Mouse (Mus musculus) Muller cell, postnatal 12 days (primary cell): ENCODE results near the gene Jak3.
A peak's percentile ranks its signal among the peaks of the same experiment; 100 is the strongest.
"Not testable (repeated sequence)": the region's sequence is repeated elsewhere in the genome, so short reads cannot be mapped to it uniquely, and the experiment has no call there.

Experiments used
- DNase-seq: peaks from one replicate; pipeline ENCODE4 v3.0.0-alpha.2; 2015; ENCODE audit errors: inconsistent ontology term

Jak3 gene

GRCm38 (mm10) chr8:71723047-71723551 lies 47.0 kb downstream of the Jak3 start:
- no peak for DNase-seq

GRCm38 (mm10) chr8:71724389-71724788 lies 48.3 kb downstream of the Jak3 start:
- no peak for DNase-seq

DNA sequence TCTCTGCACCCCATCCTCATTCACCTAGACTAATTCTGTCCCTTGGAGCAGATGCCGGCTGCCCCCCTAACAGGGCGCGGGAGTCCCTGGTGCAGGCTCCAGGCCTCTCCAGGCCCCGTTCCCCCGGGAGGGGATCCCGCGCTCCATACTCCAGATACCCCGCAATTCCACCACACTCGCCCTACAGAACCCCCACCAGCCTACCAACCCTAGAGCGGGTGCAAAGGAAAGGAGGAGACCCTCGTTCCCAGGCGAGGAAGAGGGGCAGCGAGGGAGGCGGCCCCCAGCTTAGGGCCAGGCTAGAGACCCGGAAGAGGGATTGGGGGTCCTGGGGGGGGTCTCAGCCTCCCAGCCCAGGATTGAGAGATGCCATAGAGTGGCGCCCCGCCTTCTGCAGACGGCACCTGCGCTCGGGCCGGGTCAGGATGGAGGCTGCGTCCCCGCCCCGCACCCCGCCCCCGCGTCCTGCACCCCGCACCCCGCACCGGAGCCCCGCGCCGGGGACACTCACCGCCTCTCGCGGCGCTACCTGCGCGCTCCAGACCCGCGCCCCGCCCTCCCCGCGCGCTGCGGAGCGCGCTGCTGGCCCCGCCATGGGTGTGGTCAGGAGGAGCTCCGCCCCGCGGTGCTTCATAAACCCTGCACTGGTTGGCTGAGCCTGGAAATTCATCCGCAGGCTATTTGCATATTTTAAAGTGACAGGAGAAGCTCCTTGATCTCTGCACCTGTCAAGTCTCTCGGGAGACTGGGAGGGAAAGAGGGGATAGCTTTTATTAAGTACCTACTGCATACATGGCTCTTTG lies 49.2 kb downstream of the Jak3 start, which contains the start of gene Fcho1:
Fcho1 (minus strand) TSS at position 595 of the 803 bp plus-strand sequence.
- DNase-seq = peak; percentile 87

- DNase-seq = peak; percentile 58
These were observed 52.2 kb downstream of the Jak3 start for GRCm38 (mm10) chr8:71728240-71728785.

- DNase-seq = peak; percentile 17
These were observed 52.9 kb downstream of the Jak3 start for GRCm38 (mm10) chr8:71728826-71729620.

- peak; percentile 25 for DNase-seq
These were observed 55.6 kb downstream of the Jak3 start for GRCm38 (mm10) chr8:71731652-71732230.

- DNase-seq = not testable (repeated sequence)
These were observed 62.2 kb downstream of the Jak3 start for GRCm38 (mm10) chr8:71738316-71738715.
